Mouse (Mus musculus): Measurements from ENCODE around the gene Rarg.

DNA sequence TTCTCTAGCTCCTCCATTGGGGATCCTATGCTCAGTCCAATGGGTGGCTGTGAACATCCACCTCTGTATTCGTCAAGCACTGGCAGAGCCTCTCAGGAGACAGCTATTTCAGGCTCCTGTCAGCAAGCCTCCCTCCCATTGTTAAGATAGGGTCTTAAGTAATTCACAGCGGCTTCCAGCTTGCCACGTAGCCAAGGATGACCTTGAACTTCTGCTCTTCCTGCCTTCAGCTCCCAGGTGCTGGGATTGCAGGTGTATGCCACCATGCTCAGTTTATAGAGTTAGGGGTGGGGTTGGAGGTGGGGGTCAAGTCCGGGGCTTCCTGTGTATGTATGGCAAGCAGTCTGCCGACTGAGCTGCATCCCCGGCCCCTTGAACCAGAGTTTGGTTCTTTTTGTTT lies 45.4 kb downstream of the Rarg start:
- no peak for TF ChIP-seq CTCF (IDR thresholded peaks at IDR 0.05; ENCODE audit: low read depth)
- no peak for TF ChIP-seq EP300 (IDR thresholded peaks at IDR 0.05; ENCODE audit: low read depth)
